Mouse (Mus musculus) lung, adult 2 months (tissue): ENCODE data around the gene Nyx. TPM values are rescaled to one million over a fixed set of nuclear protein-coding genes. Genes with fewer than 3 reads are reported as not detected.

ENCODE experiments used
- DNase-seq: peaks from one replicate; pipeline ENCODE4 v3.0.0; 2022
- H3K4me1 ChIP-seq: fragments of 200-500 bp; 2 replicates; pipeline ENCODE4 v1.6.1; 2011; ENCODE audit warnings: low read length; ENCODE audit not compliant: control insufficient read depth, insufficient read depth
- H3K4me3 ChIP-seq: fragments of 200-500 bp; replicated peaks from 2 replicates; pipeline ENCODE3; 2011; ENCODE audit warnings: low read depth, mild to moderate bottlenecking, control low read depth, low read length; ENCODE audit errors: extremely low read depth
- CTCF ChIP-seq: fragments of 200-500 bp; IDR thresholded peaks from 2 replicates; pipeline ENCODE4 v1.5.1; 2011; ENCODE audit warnings: mild to moderate bottlenecking, low read length, control low read depth; ENCODE audit not compliant: insufficient read depth
- POLR2A ChIP-seq: fragments of 200-500 bp; IDR thresholded peaks from 2 replicates; pipeline ENCODE4 v1.6.1; 2011; ENCODE audit warnings: low read depth, mild to moderate bottlenecking, control low read depth, low read length, borderline replicate concordance; ENCODE audit errors: extremely low read depth
- WGBS: fragments of 180-500 bp; shearing (Covaris S2); methylation state at CpG from one replicate; pipeline ENCODE4 v1.1.7; 2018; 5-methylcytosine and 5-hydroxymethylcytosine counted together
- polyA plus RNA-seq: library from polyadenylated mRNA; depleted of rRNA; stranded (reverse); fragments of >200 nt; gene quantifications from 2 replicates; pipeline ENCODE4 v1.2.3, GENCODE M21; 2012

The Nyx gene
- polyA plus RNA-seq, 1 experiment, result 0.72 TPM

- Histone ChIP-seq H3K4me3 (no peak overlapping the region), H3K4me1 (no peaks in the 10 kb centered on the region)
- no peak for DNase-seq
- WGBS, result 64% methylated on average over 3 of the region's 3 CpGs
- TF ChIP-seq POLR2A, result no peak
- TF ChIP-seq CTCF, result no peak
Measured at GRCm38 (mm10) chrX:13490941-13491340, 25.0 kb downstream of the Nyx start.

DNA sequence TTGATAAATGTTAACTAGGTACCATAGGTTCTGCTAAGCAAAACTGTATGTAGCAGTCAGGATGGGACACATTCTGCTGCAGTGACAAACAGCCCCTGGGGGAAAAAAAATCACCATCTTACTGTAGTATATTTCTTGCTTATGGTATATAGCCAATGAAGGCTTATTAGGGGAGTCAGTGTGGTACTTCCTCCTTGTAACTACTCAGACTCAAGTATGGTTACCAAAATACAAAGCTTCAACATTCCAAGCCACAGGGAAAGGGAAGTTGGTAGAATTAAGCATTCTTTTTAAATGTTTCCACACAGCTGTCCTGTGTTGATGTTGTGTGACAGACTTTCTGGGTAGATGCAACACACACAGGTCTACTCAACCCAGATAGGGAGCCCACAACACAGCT, 27.0 kb downstream of the Nyx start:
- Histone ChIP-seq H3K4me3 (no peak overlapping the region), H3K4me1 (no peaks in the 10 kb centered on the region)
- TF ChIP-seq CTCF, result no peak
- TF ChIP-seq POLR2A, result no peak
- DNase-seq, result no peak

- no peak overlapping the region for H3K4me3 ChIP-seq
- TF ChIP-seq CTCF (no peak), POLR2A (no peak)
- WGBS, result 69% methylated on average over 8 of the region's 8 CpGs
- no peaks in the 10 kb centered on the region for H3K4me1 ChIP-seq
- DNase-seq, result no peak
Measured at GRCm38 (mm10) chrX:13494892-13495703, 29.2 kb downstream of the Nyx start.

GRCm38 (mm10) chrX:13500284-13500683, 34.4 kb downstream of the Nyx start:
- TF ChIP-seq POLR2A (no peak), CTCF (no peak)
- Histone ChIP-seq H3K4me3 (no peak overlapping the region), H3K4me1 (no peaks in the 10 kb centered on the region; the same call in 1 of the 2 replicates)
- DNase-seq, result no peak
- 81% methylated on average over 4 of the region's 4 CpGs for WGBS

DNA sequence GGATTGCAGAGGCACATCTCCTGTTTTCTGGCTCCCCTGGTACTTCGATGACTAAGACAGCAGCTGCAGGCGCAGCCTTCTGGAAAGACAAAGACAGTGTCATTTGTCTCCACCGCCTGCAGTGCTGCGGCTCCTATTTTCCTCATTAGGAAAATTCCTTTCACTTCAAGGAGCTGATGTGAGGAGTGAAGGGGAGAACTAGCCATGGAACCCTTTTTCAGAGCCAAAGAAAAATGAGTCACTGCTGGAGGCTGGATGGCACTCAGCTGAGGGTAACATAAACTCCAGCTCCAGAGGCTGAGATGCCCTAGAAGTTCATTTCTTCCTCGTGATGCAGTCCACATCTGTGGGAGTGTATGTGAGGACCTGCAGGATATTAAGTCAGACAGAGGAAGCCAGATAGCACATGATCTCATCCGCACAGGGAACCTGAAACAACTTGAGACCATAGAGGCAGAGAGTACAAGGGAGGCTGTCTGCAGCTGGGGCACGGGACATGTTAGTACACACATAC, 37.0 kb downstream of the Nyx start:
- TF ChIP-seq POLR2A (no peak), CTCF (no peak)
- no peak overlapping the region for H3K4me3 ChIP-seq
- 53% methylated on average over 7 of the region's 7 CpGs for WGBS
- no peak for DNase-seq
- no peaks in the 10 kb centered on the region; the same call in 1 of the 2 replicates for H3K4me1 ChIP-seq

DNA sequence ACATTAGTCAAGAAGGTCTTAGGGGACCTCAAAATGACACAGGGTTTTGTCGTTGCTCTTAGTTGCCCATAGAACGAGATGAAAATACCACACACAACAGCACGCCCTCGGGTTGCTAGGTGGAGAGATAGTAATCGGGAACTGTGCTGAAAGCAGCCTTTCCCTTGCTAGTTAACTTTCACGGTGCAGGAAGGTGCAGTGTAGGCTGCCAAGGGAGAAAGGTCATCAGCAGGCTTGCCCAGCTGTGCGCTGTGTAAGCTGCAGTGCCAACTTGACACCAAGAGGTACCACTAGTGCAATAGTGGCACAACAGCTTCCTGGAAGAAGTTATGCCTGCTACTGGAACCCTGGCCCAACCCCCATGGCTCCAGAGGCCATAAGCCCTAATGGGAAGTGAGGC, 38.5 kb downstream of the Nyx start:
- H3K4me1 ChIP-seq, result no peaks in the 10 kb centered on the region; the same call in 1 of the 2 replicates
- TF ChIP-seq CTCF (no peak), POLR2A (no peak)
- WGBS, result 86% methylated on average over 7 of the region's 7 CpGs

GRCm38 (mm10) chrX:13506376-13506775, 40.5 kb downstream of the Nyx start:
- TF ChIP-seq POLR2A, result no peak
- TF ChIP-seq CTCF, result no peak
- DNase-seq, result no peak
- 40% methylated on average over 2 of the region's 2 CpGs for WGBS
- H3K4me1 ChIP-seq, result no peaks in the 10 kb centered on the region; the same call in 1 of the 2 replicates
- H3K4me3 ChIP-seq, result no peak overlapping the region

More for the DNA sequence above, 38.5 kb downstream of the Nyx start:
- H3K4me3 ChIP-seq, result no peak overlapping the region
- DNase-seq, result no peak

- Histone ChIP-seq H3K4me1 (peaks cover 1% of the 10 kb centered on the region; the same call in 1 of the 2 replicates), H3K4me3 (no peak overlapping the region)
- peak; percentile 11 for DNase-seq
- 56% methylated on average over 2 of the region's 2 CpGs for WGBS
- TF ChIP-seq POLR2A (no peak), CTCF (peak; percentile 56)
Measured at GRCm38 (mm10) chrX:13513127-13513526, 47.2 kb downstream of the Nyx start.

DNA sequence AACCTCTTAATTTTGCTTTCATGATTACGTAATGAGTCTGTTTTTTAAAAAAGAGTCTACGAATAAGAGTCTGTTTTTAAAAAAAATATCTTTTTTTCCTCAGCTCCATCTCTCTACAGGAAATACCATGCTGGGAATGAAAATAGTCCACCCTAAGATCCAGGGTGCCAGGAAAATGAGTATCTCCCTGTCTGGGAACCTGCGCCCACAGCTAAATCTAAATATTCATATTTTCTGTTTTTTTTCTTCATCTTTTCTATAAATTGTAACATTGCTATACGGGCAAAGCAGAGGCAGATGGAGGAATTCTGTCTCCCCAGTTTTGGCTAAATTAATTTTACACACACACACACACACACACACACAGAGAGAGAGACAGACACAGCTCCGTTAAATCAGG, 48.0 kb downstream of the Nyx start:
- Histone ChIP-seq H3K4me3 (no peak overlapping the region), H3K4me1 (peaks cover 4% of the 10 kb centered on the region)
- no peak for DNase-seq
- 87% methylated on average over 5 of the region's 5 CpGs for WGBS
- no peak for TF ChIP-seq CTCF
- TF ChIP-seq POLR2A, result no peak

GRCm38 (mm10) chrX:13516451-13516850, 50.5 kb downstream of the Nyx start:
- WGBS, result 79% methylated on average over 6 of the region's 6 CpGs
- no peak for DNase-seq
- no peak for TF ChIP-seq POLR2A
- TF ChIP-seq CTCF, result no peak
- Histone ChIP-seq H3K4me1 (peaks cover 4% of the 10 kb centered on the region), H3K4me3 (no peak overlapping the region)

DNA sequence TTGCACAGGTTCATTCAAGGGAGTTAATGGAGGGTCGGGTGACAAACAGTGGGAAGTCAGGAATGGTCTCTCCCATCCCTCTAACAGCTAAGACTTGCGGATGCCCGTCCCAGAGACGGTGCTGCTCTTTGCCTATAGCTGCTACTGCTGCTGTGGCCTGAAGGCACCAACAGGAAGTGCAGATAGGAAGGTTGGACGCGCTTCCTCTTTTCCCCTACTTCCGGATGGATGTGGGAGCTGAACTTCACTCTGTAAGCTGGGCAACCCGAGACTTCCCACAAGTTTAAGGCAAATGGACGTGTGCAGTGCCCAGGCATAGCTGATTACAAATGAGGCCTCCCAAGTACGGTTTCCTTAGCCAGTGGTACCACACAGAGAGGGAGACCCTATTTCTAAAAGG, 52.1 kb downstream of the Nyx start:
- 58% methylated on average over 10 of the region's 10 CpGs for WGBS

More for the DNA sequence above, 52.1 kb downstream of the Nyx start:
- no peak for DNase-seq
- Histone ChIP-seq H3K4me1 (peaks cover 4% of the 10 kb centered on the region), H3K4me3 (no peak overlapping the region)
- TF ChIP-seq CTCF (no peak), POLR2A (no peak)
